Mouse (Mus musculus) limb, embryonic 13.5 days (tissue): Measurements from ENCODE around the gene Olfr828. TPM values are rescaled to one million over a fixed set of nuclear protein-coding genes. Genes with fewer than 3 reads are reported as not detected.

Experiments used
- ATAC-seq: fragments of 200-750 bp; cut with Nextera tagmentation; 2 replicates; pipeline ENCODE4 v1.8.0; 2017; ENCODE audit warnings: low read depth, moderate number of reproducible peaks, moderate TSS enrichment; ENCODE audit not compliant: low FRiP score
- H3K27ac ChIP-seq: fragments of 300-500 bp; sonication (generic); 2 replicates; pipeline ENCODE4 v1.5.1; 2015; ENCODE audit warnings: inconsistent platforms, mild to moderate bottlenecking, moderate library complexity
- H3K27me3 ChIP-seq: fragments of 300-500 bp; sonication (generic); 2 replicates; pipeline ENCODE4 v1.6.1; 2015; ENCODE audit warnings: mild to moderate bottlenecking, inconsistent platforms
- H3K36me3 ChIP-seq: fragments of 300-500 bp; sonication (generic); 2 replicates; pipeline ENCODE4 v1.6.1; 2015; ENCODE audit warnings: inconsistent platforms, mild to moderate bottlenecking, moderate library complexity
- H3K4me1 ChIP-seq: fragments of 300-500 bp; sonication (generic); 2 replicates; pipeline ENCODE4 v1.6.1; 2015; ENCODE audit warnings: inconsistent platforms
- H3K4me2 ChIP-seq: fragments of 300-500 bp; sonication (generic); replicated peaks from 2 replicates; pipeline ENCODE4 v1.6.1; 2015; ENCODE audit warnings: inconsistent platforms, mild to moderate bottlenecking, moderate library complexity
- H3K4me3 ChIP-seq: fragments of 300-500 bp; sonication (generic); 2 replicates; pipeline ENCODE4 v1.5.1; 2015; ENCODE audit warnings: moderate library complexity, mild to moderate bottlenecking, inconsistent platforms
- H3K9ac ChIP-seq: fragments of 300-500 bp; sonication (generic); 2 replicates; pipeline ENCODE4 v1.6.1; 2015; ENCODE audit warnings: mild to moderate bottlenecking, inconsistent platforms
- H3K9me3 ChIP-seq: fragments of 300-500 bp; sonication (generic); 2 replicates; pipeline ENCODE4 v1.6.1; 2016; ENCODE audit warnings: inconsistent platforms
- WGBS: fragments of 180-500 bp; shearing (Covaris S2); methylation state at CpG from one replicate; pipeline ENCODE4 v1.1.7; 2015; 5-methylcytosine and 5-hydroxymethylcytosine counted together
- polyA plus RNA-seq: library from polyadenylated mRNA; unstranded; fragments of >200 nt; fragmentation: Nextera tagmentation; extraction: Ambion mirVana; gene quantifications from 2 replicates; pipeline ENCODE4 v1.2.1, GENCODE M21; 2015

The Olfr828 gene
- polyA plus RNA-seq: not detected in 2 replicates

GRCm38 (mm10) chr9:18819426-18819825 is at the start of gene Olfr828:
Gene Olfr828 (minus strand): TSS chr9:18819526.
- Histone ChIP-seq H3K27me3 (no peaks in the 10 kb centered on the region), H3K36me3 (no peaks in the 10 kb centered on the region), H3K4me3 (no peak within 1 kb of the TSS), H3K9ac (no peak within 1 kb of the TSS), H3K27ac (no peak within 1 kb of the TSS), H3K4me2 (no peak within 1 kb of the TSS), H3K9me3 (no peaks in the 10 kb centered on the region), H3K4me1 (no peaks in the 10 kb centered on the region)
- ATAC-seq: no peak

- no peak for ATAC-seq
- H3K4me1 ChIP-seq: no peaks in the 10 kb centered on the region
- no peaks in the 10 kb centered on the region for H3K27me3 ChIP-seq
- H3K9ac ChIP-seq: no peak within 1 kb of the TSS
- H3K4me2 ChIP-seq: no peak within 1 kb of the TSS
- no peaks in the 10 kb centered on the region for H3K9me3 ChIP-seq
- no peaks in the 10 kb centered on the region for H3K36me3 ChIP-seq
- H3K27ac ChIP-seq: no peak within 1 kb of the TSS
- no peak within 1 kb of the TSS for H3K4me3 ChIP-seq
- WGBS: 62% methylated on average over 1 of the region's 1 CpGs
Measured at GRCm38 (mm10) chr9:18854633-18855032, 35.3 kb upstream of the Olfr828 start, which contains the start of gene Olfr829. Gene Olfr829 (plus strand): TSS chr9:18854933.

- H3K9me3 ChIP-seq: no peaks in the 10 kb centered on the region
- 63% methylated on average over 7 of the region's 7 CpGs for WGBS
- H3K4me2 ChIP-seq: no peak overlapping the region
- H3K9ac ChIP-seq: no peak overlapping the region
- H3K4me3 ChIP-seq: no peak overlapping the region
- ATAC-seq: no peak
- no peaks in the 10 kb centered on the region for H3K4me1 ChIP-seq
- H3K27me3 ChIP-seq: no peaks in the 10 kb centered on the region
- no peaks in the 10 kb centered on the region for H3K36me3 ChIP-seq
- no peak overlapping the region for H3K27ac ChIP-seq
Measured at GRCm38 (mm10) chr9:18785316-18785715, 34.0 kb downstream of the Olfr828 start.

GRCm38 (mm10) chr9:18779476-18779875 is 39.9 kb downstream of the Olfr828 start:
- Histone ChIP-seq H3K4me3 (no peak overlapping the region), H3K4me1 (no peaks in the 10 kb centered on the region), H3K27ac (no peak overlapping the region), H3K36me3 (no peaks in the 10 kb centered on the region), H3K27me3 (no peaks in the 10 kb centered on the region), H3K9me3 (0 out of 2 replicates have a peak, but pooled peaks cover 6% of the 10 kb centered on the region), H3K9ac (no peak overlapping the region), H3K4me2 (no peak overlapping the region)
- WGBS: 69% methylated on average over 24 of the region's 24 CpGs
- ATAC-seq: no peak

GRCm38 (mm10) chr9:18778981-18779380 is 40.3 kb downstream of the Olfr828 start:
- no peaks in the 10 kb centered on the region for H3K4me1 ChIP-seq
- no peak overlapping the region for H3K4me2 ChIP-seq
- H3K4me3 ChIP-seq: no peak overlapping the region
- ATAC-seq: no peak
- 0 out of 2 replicates have a peak, but pooled peaks cover 6% of the 10 kb centered on the region for H3K9me3 ChIP-seq
- H3K36me3 ChIP-seq: no peaks in the 10 kb centered on the region
- no peaks in the 10 kb centered on the region for H3K27me3 ChIP-seq
- H3K9ac ChIP-seq: no peak overlapping the region
- H3K27ac ChIP-seq: no peak overlapping the region
- 83% methylated on average over 1 of the region's 1 CpGs for WGBS

Other genes starting within 250 kb of the Olfr828 start
- gene Muc16, start 145.0 kb downstream of the Olfr828 start, polyA plus RNA-seq: not detected in 2 replicates
- gene Olfr24, start 55.5 kb downstream of the Olfr828 start, polyA plus RNA-seq: not detected in 2 replicates
- not detected in 2 replicates for gene Olfr829, start 35.4 kb upstream of the Olfr828 start, polyA plus RNA-seq
- not detected in 2 replicates for gene Olfr830, start 55.2 kb upstream of the Olfr828 start, polyA plus RNA-seq
- not detected in 2 replicates for gene Olfr832, start 117.6 kb upstream of the Olfr828 start, polyA plus RNA-seq
- not detected in 2 replicates for gene Olfr834, start 168.5 kb upstream of the Olfr828 start, polyA plus RNA-seq
- not detected in 2 replicates for gene Olfr835, start 213.2 kb upstream of the Olfr828 start, polyA plus RNA-seq